Mouse (Mus musculus): ENCODE data around the gene Parp4. TPM values are rescaled to one million over a fixed set of nuclear protein-coding genes. Genes with fewer than 3 reads are reported as not detected.
A peak's percentile ranks its signal among the peaks of the same experiment; 100 is the strongest.

Parp4 gene
- polyA plus RNA-seq, 1 experiment from 2014 or later: 2.3 TPM

- Histone ChIP-seq H3K4me2 (peak overlapping the region; percentile 65), H3K4me3 (replicated peaks) (peak overlapping the region; percentile 83), H3K9ac (replicated peaks) (peak overlapping the region; percentile 78), H3K27me3 (no peaks in the 10 kb centered on the region; the same call in 1 of the 2 replicates), H3K9me3 (no peaks in the 10 kb centered on the region), H3K36me3 (peaks cover 3% of the 10 kb centered on the region; the same call in 1 of the 2 replicates), H3K27ac (peak overlapping the region; percentile 82), H3K4me1 (replicated peaks) (peaks cover 18% of the 10 kb centered on the region)
- peak; percentile 98 for ATAC-seq (ENCODE audit: insufficient number of reproducible peaks, insufficient read depth, low FRiP score, low TSS enrichment, low read depth)
- WGBS: under 1% methylated on average over 58 of the region's 59 CpGs
Measured at GRCm38 (mm10) chr14:56571310-56572093, 3.9 kb upstream of the Parp4 start.

- Histone ChIP-seq H3K9ac (replicated peaks) (no peak overlapping the region), H3K27ac (no peak overlapping the region), H3K4me2 (peak overlapping the region; percentile 65), H3K4me1 (replicated peaks) (peaks cover 18% of the 10 kb centered on the region), H3K9me3 (no peaks in the 10 kb centered on the region), H3K4me3 (replicated peaks) (no peak overlapping the region; the same call in 1 of the 2 replicates), H3K27me3 (no peaks in the 10 kb centered on the region; the same call in 1 of the 2 replicates), H3K36me3 (no peaks in the 10 kb centered on the region)
- 78% methylated on average over 2 of the region's 2 CpGs for WGBS
- no peak for ATAC-seq (ENCODE audit: insufficient number of reproducible peaks, insufficient read depth, low FRiP score, low TSS enrichment, low read depth)
Measured at GRCm38 (mm10) chr14:56572546-56572945, 2.9 kb upstream of the Parp4 start.

GRCm38 (mm10) chr14:56575969-56576901 lies 816 bp downstream of the Parp4 start:
- Histone ChIP-seq H3K4me1 (replicated peaks) (peaks cover 8% of the 10 kb centered on the region; the same call in 1 of the 2 replicates), H3K27me3 (no peaks in the 10 kb centered on the region; the same call in 1 of the 2 replicates), H3K4me3 (replicated peaks) (peak overlapping the region; percentile 58), H3K4me2 (peak overlapping the region; percentile 80), H3K36me3 (no peaks in the 10 kb centered on the region), H3K9me3 (no peaks in the 10 kb centered on the region), H3K9ac (replicated peaks) (no peak overlapping the region; the same call in 1 of the 2 replicates), H3K27ac (no peak overlapping the region)
- no peak for ATAC-seq (ENCODE audit: insufficient number of reproducible peaks, insufficient read depth, low FRiP score, low TSS enrichment, low read depth)
- 74% methylated on average over 18 of the region's 18 CpGs for WGBS

- no peaks in the 10 kb centered on the region; the same call in 1 of the 2 replicates for H3K27me3 ChIP-seq
- H3K9me3 ChIP-seq: no peaks in the 10 kb centered on the region
- no peak overlapping the region for H3K27ac ChIP-seq
- H3K36me3 ChIP-seq: no peaks in the 10 kb centered on the region
- 54% methylated on average over 8 of the region's 8 CpGs for WGBS
- no peak overlapping the region for H3K4me2 ChIP-seq
- H3K4me1 ChIP-seq (replicated peaks): peaks cover 8% of the 10 kb centered on the region; the same call in 1 of the 2 replicates
- H3K4me3 ChIP-seq (replicated peaks): no peak overlapping the region
- H3K9ac ChIP-seq (replicated peaks): no peak overlapping the region
- ATAC-seq (ENCODE audit: insufficient number of reproducible peaks, insufficient read depth, low FRiP score, low TSS enrichment, low read depth): no peak
Measured at GRCm38 (mm10) chr14:56579011-56579410, 3.6 kb downstream of the Parp4 start.

GRCm38 (mm10) chr14:56581117-56581516 lies 5.7 kb downstream of the Parp4 start:
- no peak for ATAC-seq (ENCODE audit: insufficient number of reproducible peaks, insufficient read depth, low FRiP score, low TSS enrichment, low read depth)
- Histone ChIP-seq H3K4me2 (no peak overlapping the region), H3K36me3 (no peaks in the 10 kb centered on the region), H3K9me3 (no peaks in the 10 kb centered on the region), H3K27me3 (no peaks in the 10 kb centered on the region), H3K4me1 (replicated peaks) (no peaks in the 10 kb centered on the region), H3K9ac (replicated peaks) (no peak overlapping the region), H3K4me3 (replicated peaks) (no peak overlapping the region), H3K27ac (no peak overlapping the region)
- 67% methylated on average over 5 of the region's 5 CpGs for WGBS

- H3K9ac ChIP-seq (replicated peaks): no peak overlapping the region
- H3K36me3 ChIP-seq: no peaks in the 10 kb centered on the region
- H3K9me3 ChIP-seq: no peaks in the 10 kb centered on the region
- H3K4me2 ChIP-seq: no peak overlapping the region
- H3K4me3 ChIP-seq (replicated peaks): no peak overlapping the region
- ATAC-seq (ENCODE audit: insufficient number of reproducible peaks, insufficient read depth, low FRiP score, low TSS enrichment, low read depth): no peak
- H3K27ac ChIP-seq: no peak overlapping the region
- H3K4me1 ChIP-seq (replicated peaks): no peaks in the 10 kb centered on the region
- WGBS: 89% methylated on average over 6 of the region's 6 CpGs
- no peaks in the 10 kb centered on the region for H3K27me3 ChIP-seq
Measured at GRCm38 (mm10) chr14:56582294-56582693, 6.9 kb downstream of the Parp4 start.

GRCm38 (mm10) chr14:56592191-56592590 lies 16.8 kb downstream of the Parp4 start:
- no peak for ATAC-seq (ENCODE audit: insufficient number of reproducible peaks, insufficient read depth, low FRiP score, low TSS enrichment, low read depth)

GRCm38 (mm10) chr14:56594811-56595210 lies 19.4 kb downstream of the Parp4 start:
- no peak overlapping the region for H3K4me3 ChIP-seq (replicated peaks)
- H3K27me3 ChIP-seq: no peaks in the 10 kb centered on the region
- H3K4me2 ChIP-seq: no peak overlapping the region
- WGBS: 93% methylated on average over 1 of the region's 1 CpGs
- no peak overlapping the region for H3K27ac ChIP-seq
- no peaks in the 10 kb centered on the region for H3K36me3 ChIP-seq
- H3K9me3 ChIP-seq: no peaks in the 10 kb centered on the region
- H3K9ac ChIP-seq (replicated peaks): no peak overlapping the region
- ATAC-seq (ENCODE audit: insufficient number of reproducible peaks, insufficient read depth, low FRiP score, low TSS enrichment, low read depth): no peak
- no peaks in the 10 kb centered on the region for H3K4me1 ChIP-seq (replicated peaks)

More at GRCm38 (mm10) chr14:56592191-56592590, 16.8 kb downstream of the Parp4 start:
- no peak overlapping the region for H3K4me2 ChIP-seq
- no peaks in the 10 kb centered on the region for H3K36me3 ChIP-seq
- H3K27ac ChIP-seq: no peak overlapping the region
- H3K4me3 ChIP-seq (replicated peaks): no peak overlapping the region
- H3K9ac ChIP-seq (replicated peaks): no peak overlapping the region
- 86% methylated on average over 9 of the region's 9 CpGs for WGBS
- H3K4me1 ChIP-seq (replicated peaks): no peaks in the 10 kb centered on the region
- H3K27me3 ChIP-seq: no peaks in the 10 kb centered on the region
- H3K9me3 ChIP-seq: no peaks in the 10 kb centered on the region

GRCm38 (mm10) chr14:56598759-56599158 lies 23.3 kb downstream of the Parp4 start:
- H3K9ac ChIP-seq (replicated peaks): no peak overlapping the region
- 47% methylated on average over 6 of the region's 6 CpGs for WGBS
- no peaks in the 10 kb centered on the region for H3K4me1 ChIP-seq (replicated peaks)
- H3K27me3 ChIP-seq: no peaks in the 10 kb centered on the region
- no peaks in the 10 kb centered on the region for H3K9me3 ChIP-seq
- ATAC-seq (ENCODE audit: insufficient number of reproducible peaks, insufficient read depth, low FRiP score, low TSS enrichment, low read depth): no peak
- no peak overlapping the region for H3K27ac ChIP-seq
- H3K36me3 ChIP-seq: no peaks in the 10 kb centered on the region
- H3K4me3 ChIP-seq (replicated peaks): no peak overlapping the region
- H3K4me2 ChIP-seq: no peak overlapping the region

GRCm38 (mm10) chr14:56602069-56602468 lies 26.6 kb downstream of the Parp4 start:
- no peak overlapping the region for H3K4me3 ChIP-seq (replicated peaks)
- no peaks in the 10 kb centered on the region for H3K27me3 ChIP-seq
- no peaks in the 10 kb centered on the region for H3K9me3 ChIP-seq
- H3K4me2 ChIP-seq: no peak overlapping the region
- H3K9ac ChIP-seq (replicated peaks): no peak overlapping the region
- 91% methylated on average over 9 of the region's 9 CpGs for WGBS
- no peaks in the 10 kb centered on the region for H3K4me1 ChIP-seq (replicated peaks)
- no peak for ATAC-seq (ENCODE audit: insufficient number of reproducible peaks, insufficient read depth, low FRiP score, low TSS enrichment, low read depth)
- H3K27ac ChIP-seq: no peak overlapping the region
- no peaks in the 10 kb centered on the region for H3K36me3 ChIP-seq

- Histone ChIP-seq H3K27ac (no peak overlapping the region), H3K4me3 (replicated peaks) (no peak overlapping the region), H3K9me3 (no peaks in the 10 kb centered on the region), H3K4me1 (replicated peaks) (no peaks in the 10 kb centered on the region), H3K27me3 (no peaks in the 10 kb centered on the region), H3K9ac (replicated peaks) (no peak overlapping the region), H3K4me2 (no peak overlapping the region), H3K36me3 (no peaks in the 10 kb centered on the region)
- ATAC-seq (ENCODE audit: insufficient number of reproducible peaks, insufficient read depth, low FRiP score, low TSS enrichment, low read depth): no peak
- WGBS: 92% methylated on average over 5 of the region's 5 CpGs
Measured at GRCm38 (mm10) chr14:56604438-56604837, 29.0 kb downstream of the Parp4 start.
